Mouse (Mus musculus): Measurements from ENCODE around the gene Il31. TPM values are rescaled to one million over a fixed set of nuclear protein-coding genes. Genes with fewer than 3 reads are reported as not detected.
A peak's percentile ranks its signal among the peaks of the same experiment; 100 is the strongest.

The Il31 gene
- polyA plus RNA-seq (2012; rRNA removed) = not detected in 2 replicates

DNA sequence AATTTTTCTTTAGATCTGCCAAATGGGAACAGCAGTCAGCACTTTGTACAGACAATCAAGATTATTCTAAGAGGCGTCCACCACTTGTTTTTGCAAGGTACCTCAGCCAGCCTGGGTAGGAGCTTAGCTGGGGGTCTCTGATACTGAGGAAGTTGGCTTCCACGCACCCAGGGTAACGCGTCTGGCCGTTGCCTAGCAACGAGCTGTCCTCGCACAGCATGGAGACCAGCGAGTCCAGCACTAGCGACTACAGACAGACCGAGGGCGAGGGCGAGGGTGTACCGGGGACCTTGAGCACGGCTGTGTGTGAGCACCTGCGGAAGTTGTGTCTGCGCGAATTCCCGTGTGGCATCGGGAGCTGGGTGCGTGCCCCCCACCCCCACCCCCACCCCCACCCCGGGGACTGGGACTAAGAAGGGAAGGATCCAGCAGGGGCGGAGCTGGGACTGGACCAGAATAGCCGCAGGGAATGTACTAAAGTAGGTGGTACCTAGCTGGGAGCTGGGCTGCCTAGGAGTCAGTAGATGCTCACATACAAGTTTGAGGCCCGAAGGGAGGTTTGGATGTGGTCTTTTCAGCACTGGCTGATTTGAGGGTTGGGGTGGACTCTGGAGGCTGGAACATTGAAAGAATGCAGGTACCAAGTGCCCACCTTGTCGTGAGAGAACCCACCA lies at the start of gene Il31, which contains the start of gene Lrrc43:
Gene Il31, minus strand, starts transcription at position 378 of the 674 bp plus-strand sequence.
Gene Lrrc43, plus strand, starts transcription at position 194 of the 674 bp plus-strand sequence.
- Histone ChIP-seq H3K4me1 (replicated peaks; ENCODE audit: control insufficient read depth, insufficient read depth, low read length) (no peaks in the 10 kb centered on the region), H3K4me3 (ENCODE audit: control insufficient read depth, insufficient read depth, low read length) (no peak within 1 kb of the TSS), H3K27ac (ENCODE audit: control insufficient read depth, insufficient read depth, low read length) (no peak within 1 kb of the TSS), H3K27me3 (ENCODE audit: control insufficient read depth, insufficient read depth, low read length) (no peaks in the 10 kb centered on the region), H3K36me3 (ENCODE audit: control insufficient read depth, insufficient read depth, low read length) (no peaks in the 10 kb centered on the region)
- 19% methylated on average over 25 of the region's 25 CpGs for WGBS
- TF ChIP-seq CTCF (IDR thresholded peaks at IDR 0.05; ENCODE audit: borderline replicate concordance, control insufficient read depth, extremely low read depth, insufficient read depth, low read length, poor library complexity) (no peak), POLR2A (IDR thresholded peaks at IDR 0.05; ENCODE audit: control insufficient read depth, extremely low read depth, insufficient read depth, low read length, poor library complexity) (no peak)
- DNase-seq = no peak

DNA sequence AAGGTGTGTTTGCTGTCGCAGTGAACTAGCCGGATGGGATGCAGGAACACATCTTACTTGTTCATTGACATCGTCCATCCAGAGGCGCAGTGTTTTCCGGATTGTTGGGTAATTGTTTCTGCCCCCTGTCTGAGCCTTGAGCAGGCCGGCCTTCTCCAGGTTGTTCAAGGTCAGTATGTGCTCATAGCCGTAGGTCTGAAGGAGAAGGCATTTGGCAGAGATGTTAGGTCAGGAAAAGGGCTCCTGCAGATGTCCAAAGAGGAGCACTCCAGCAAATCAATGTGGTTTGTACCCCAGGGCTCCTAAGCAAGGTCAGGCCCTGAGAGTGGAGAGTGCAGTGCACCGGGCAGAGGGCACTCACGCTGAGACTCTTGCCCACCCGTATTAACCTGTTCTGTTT lies 44.5 kb upstream of the Il31 start:
- TF ChIP-seq CTCF (IDR thresholded peaks at IDR 0.05; ENCODE audit: borderline replicate concordance, control insufficient read depth, extremely low read depth, insufficient read depth, low read length, poor library complexity) = no peak
- TF ChIP-seq POLR2A (IDR thresholded peaks at IDR 0.05; ENCODE audit: control insufficient read depth, extremely low read depth, insufficient read depth, low read length, poor library complexity) = no peak
- DNase-seq = no peak
- H3K27me3 ChIP-seq (ENCODE audit: control insufficient read depth, insufficient read depth, low read length) = no peaks in the 10 kb centered on the region
- H3K27ac ChIP-seq (ENCODE audit: control insufficient read depth, insufficient read depth, low read length) = no peak overlapping the region
- H3K4me1 ChIP-seq (replicated peaks; ENCODE audit: control insufficient read depth, insufficient read depth, low read length) = no peaks in the 10 kb centered on the region
- peaks cover 59% of the 10 kb centered on the region for H3K36me3 ChIP-seq (ENCODE audit: control insufficient read depth, insufficient read depth, low read length)
- WGBS = 98% methylated on average over 10 of the region's 10 CpGs
- no peak overlapping the region for H3K4me3 ChIP-seq (ENCODE audit: control insufficient read depth, insufficient read depth, low read length)

DNA sequence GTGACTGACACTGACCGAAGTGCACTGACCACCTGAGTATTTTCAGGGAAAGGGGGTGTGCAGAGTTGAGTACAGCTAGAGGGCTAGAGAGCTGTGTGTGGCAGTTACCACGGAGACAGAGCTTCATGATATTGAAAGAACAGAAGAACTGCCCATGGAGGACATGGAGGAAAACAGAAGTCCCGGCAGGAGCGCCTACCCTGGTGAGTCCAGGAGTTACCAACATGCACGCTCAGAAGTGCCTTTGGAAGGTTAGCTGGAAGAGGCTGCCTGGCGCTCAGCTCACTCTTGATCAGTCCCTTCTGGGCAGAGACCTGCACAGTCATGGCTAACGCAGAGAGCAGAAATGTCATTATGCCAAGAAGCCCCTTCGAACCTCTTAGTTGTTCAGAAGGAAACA lies 40.8 kb upstream of the Il31 start:
- TF ChIP-seq POLR2A (IDR thresholded peaks at IDR 0.05; ENCODE audit: control insufficient read depth, extremely low read depth, insufficient read depth, low read length, poor library complexity) = no peak
- TF ChIP-seq CTCF (IDR thresholded peaks at IDR 0.05; ENCODE audit: borderline replicate concordance, control insufficient read depth, extremely low read depth, insufficient read depth, low read length, poor library complexity) = no peak
- no peaks in the 10 kb centered on the region for H3K4me1 ChIP-seq (replicated peaks; ENCODE audit: control insufficient read depth, insufficient read depth, low read length)
- DNase-seq = no peak
- H3K27ac ChIP-seq (ENCODE audit: control insufficient read depth, insufficient read depth, low read length) = no peak overlapping the region
- peaks cover 45% of the 10 kb centered on the region for H3K36me3 ChIP-seq (ENCODE audit: control insufficient read depth, insufficient read depth, low read length)
- no peaks in the 10 kb centered on the region for H3K27me3 ChIP-seq (ENCODE audit: control insufficient read depth, insufficient read depth, low read length)
- 97% methylated on average over 8 of the region's 8 CpGs for WGBS
- no peak overlapping the region for H3K4me3 ChIP-seq (ENCODE audit: control insufficient read depth, insufficient read depth, low read length)

DNA sequence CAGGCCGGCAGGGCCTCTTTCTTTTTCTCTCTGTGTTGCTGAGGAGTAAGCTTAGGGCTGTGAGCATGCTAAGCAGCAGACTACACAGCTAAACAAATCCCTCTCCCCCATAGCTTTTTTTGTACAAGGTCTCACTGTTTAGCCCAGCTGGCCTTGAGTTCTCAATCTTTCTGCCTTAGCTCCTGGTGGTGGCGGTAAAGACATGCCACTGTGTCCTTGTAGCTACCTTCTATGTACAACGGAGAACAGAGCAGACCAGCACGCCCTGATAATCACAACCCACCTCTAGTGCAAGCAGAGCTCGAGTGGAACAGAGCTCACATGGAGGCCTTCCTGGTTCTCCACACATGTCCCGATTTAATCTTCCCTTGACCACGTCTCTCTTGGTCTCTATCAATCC lies 39.4 kb upstream of the Il31 start:
- Histone ChIP-seq H3K4me1 (replicated peaks; ENCODE audit: control insufficient read depth, insufficient read depth, low read length) (peaks cover 5% of the 10 kb centered on the region), H3K27ac (ENCODE audit: control insufficient read depth, insufficient read depth, low read length) (no peak overlapping the region), H3K36me3 (ENCODE audit: control insufficient read depth, insufficient read depth, low read length) (peaks cover 35% of the 10 kb centered on the region), H3K27me3 (ENCODE audit: control insufficient read depth, insufficient read depth, low read length) (no peaks in the 10 kb centered on the region), H3K4me3 (ENCODE audit: control insufficient read depth, insufficient read depth, low read length) (no peak overlapping the region)
- no peak for DNase-seq
- WGBS = 91% methylated on average over 7 of the region's 7 CpGs
- TF ChIP-seq POLR2A (IDR thresholded peaks at IDR 0.05; ENCODE audit: control insufficient read depth, extremely low read depth, insufficient read depth, low read length, poor library complexity) (no peak), CTCF (IDR thresholded peaks at IDR 0.05; ENCODE audit: borderline replicate concordance, control insufficient read depth, extremely low read depth, insufficient read depth, low read length, poor library complexity) (no peak)

DNA sequence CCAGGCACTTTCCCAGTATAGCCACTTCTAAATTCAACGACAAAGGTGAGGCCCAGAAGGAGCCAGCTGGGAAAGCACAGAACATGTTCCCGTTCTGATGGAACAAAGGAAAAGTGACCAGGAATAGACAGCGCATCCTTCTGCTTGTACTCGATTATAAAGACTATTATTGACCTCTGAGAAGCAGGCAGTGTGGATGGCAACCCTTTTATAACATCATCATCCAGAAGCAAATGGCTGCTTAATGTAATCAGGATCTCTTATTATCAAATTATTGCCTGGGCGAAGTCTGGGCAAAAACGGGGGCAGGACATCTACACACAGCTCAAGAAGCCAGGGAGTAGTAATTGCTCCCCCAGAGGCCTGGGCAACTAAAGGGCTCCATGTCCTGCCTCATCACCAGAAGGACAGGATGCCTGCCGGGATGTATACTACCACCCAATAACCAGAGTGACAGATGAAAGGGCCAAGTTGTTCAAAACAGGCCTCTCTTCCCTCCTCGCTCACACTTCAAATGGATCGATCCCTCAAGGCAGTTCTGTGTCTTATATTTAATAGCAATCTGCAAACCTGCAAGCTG lies 36.7 kb upstream of the Il31 start:
- Histone ChIP-seq H3K27me3 (ENCODE audit: control insufficient read depth, insufficient read depth, low read length) (no peaks in the 10 kb centered on the region), H3K27ac (ENCODE audit: control insufficient read depth, insufficient read depth, low read length) (no peak overlapping the region), H3K36me3 (ENCODE audit: control insufficient read depth, insufficient read depth, low read length) (peaks cover 12% of the 10 kb centered on the region), H3K4me1 (replicated peaks; ENCODE audit: control insufficient read depth, insufficient read depth, low read length) (peaks cover 13% of the 10 kb centered on the region), H3K4me3 (ENCODE audit: control insufficient read depth, insufficient read depth, low read length) (no peak overlapping the region)
- no peak for TF ChIP-seq CTCF (IDR thresholded peaks at IDR 0.05; ENCODE audit: borderline replicate concordance, control insufficient read depth, extremely low read depth, insufficient read depth, low read length, poor library complexity)
- TF ChIP-seq POLR2A (IDR thresholded peaks at IDR 0.05; ENCODE audit: control insufficient read depth, extremely low read depth, insufficient read depth, low read length, poor library complexity) = no peak
- WGBS = 97% methylated on average over 9 of the region's 9 CpGs
- DNase-seq = no peak

DNA sequence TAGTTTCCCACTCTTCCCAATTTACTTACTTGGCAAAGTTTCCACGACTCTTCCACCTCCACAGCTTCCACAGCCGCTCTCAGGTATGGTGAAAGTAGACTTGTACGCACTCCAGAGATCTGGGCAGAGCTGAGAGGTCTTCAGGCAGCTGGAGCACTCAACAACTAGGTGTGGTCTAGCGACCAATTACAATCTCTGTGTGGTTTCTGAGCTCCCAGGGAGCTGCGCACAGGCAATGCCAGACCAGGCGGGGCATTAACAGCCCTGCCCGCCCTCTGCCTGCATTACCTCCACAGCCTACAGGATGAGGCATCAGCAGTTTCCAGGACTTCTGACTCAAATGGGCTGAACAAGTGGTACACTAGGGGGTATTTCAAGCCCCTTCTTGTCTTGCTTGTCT lies 36.0 kb upstream of the Il31 start, which contains the start of gene Gm49027:
Gene Gm49027, minus strand, starts transcription at position 208 of the 400 bp plus-strand sequence.
- Histone ChIP-seq H3K4me1 (replicated peaks; ENCODE audit: control insufficient read depth, insufficient read depth, low read length) (peaks cover 13% of the 10 kb centered on the region), H3K27ac (ENCODE audit: control insufficient read depth, insufficient read depth, low read length) (no peak within 1 kb of the TSS), H3K36me3 (ENCODE audit: control insufficient read depth, insufficient read depth, low read length) (peaks cover 5% of the 10 kb centered on the region), H3K4me3 (ENCODE audit: control insufficient read depth, insufficient read depth, low read length) (peak within 1 kb of the TSS; percentile 67), H3K27me3 (ENCODE audit: control insufficient read depth, insufficient read depth, low read length) (no peaks in the 10 kb centered on the region)
- no peak for DNase-seq
- TF ChIP-seq CTCF (IDR thresholded peaks at IDR 0.05; ENCODE audit: borderline replicate concordance, control insufficient read depth, extremely low read depth, insufficient read depth, low read length, poor library complexity) = no peak
- no peak for TF ChIP-seq POLR2A (IDR thresholded peaks at IDR 0.05; ENCODE audit: control insufficient read depth, extremely low read depth, insufficient read depth, low read length, poor library complexity)
- 96% methylated on average over 7 of the region's 7 CpGs for WGBS
